Mouse (Mus musculus): ENCODE measurements at regions not wholly inside any gene's neighbourhood (a gene's known extent, or its start where the extent isn't known, plus 50 kb on each side); places are given as distances from the start of the nearest gene placed in this dataset.

- H3K4me1 ChIP-seq (ENCODE audit: control insufficient read depth, insufficient read depth, low read length), result no peaks in the 10 kb centered on the region
- H3K27ac ChIP-seq (ENCODE audit: low read depth, low read length), result no peak overlapping the region
- no peak for ATAC-seq (ENCODE audit: low FRiP score, low TSS enrichment)
- no peaks in the 10 kb centered on the region for H3K36me3 ChIP-seq (ENCODE audit: control insufficient read depth, insufficient read depth, low read length)
- 92% methylated on average over 9 of the region's 9 CpGs for WGBS
- H3K4me2 ChIP-seq (replicated peaks; ENCODE audit: low read depth, low read length), result no peak overlapping the region
- H3K27me3 ChIP-seq (ENCODE audit: control insufficient read depth, insufficient read depth, low read length), result no peaks in the 10 kb centered on the region
- no peak overlapping the region for H3K9ac ChIP-seq (ENCODE audit: low read depth, low read length)
- H3K9me3 ChIP-seq (ENCODE audit: control insufficient read depth, low read length), result no peaks in the 10 kb centered on the region
- H3K4me3 ChIP-seq (ENCODE audit: low read length), result no peak overlapping the region
Measured at GRCm38 (mm10) chr1:143918146-143918774, 85.7 kb downstream of the Rgs2 start.

GRCm38 (mm10) chr1:143917623-143918022, 86.3 kb downstream of the Rgs2 start:
- Histone ChIP-seq H3K9ac (ENCODE audit: low read depth, low read length) (no peak overlapping the region), H3K4me3 (ENCODE audit: low read length) (no peak overlapping the region), H3K4me1 (ENCODE audit: control insufficient read depth, insufficient read depth, low read length) (no peaks in the 10 kb centered on the region), H3K9me3 (ENCODE audit: control insufficient read depth, low read length) (no peaks in the 10 kb centered on the region), H3K4me2 (replicated peaks; ENCODE audit: low read depth, low read length) (no peak overlapping the region), H3K36me3 (ENCODE audit: control insufficient read depth, insufficient read depth, low read length) (no peaks in the 10 kb centered on the region), H3K27ac (ENCODE audit: low read depth, low read length) (no peak overlapping the region), H3K27me3 (ENCODE audit: control insufficient read depth, insufficient read depth, low read length) (no peaks in the 10 kb centered on the region)
- ATAC-seq (ENCODE audit: low FRiP score, low TSS enrichment), result no peak
- 70% methylated on average over 5 of the region's 5 CpGs for WGBS

- ATAC-seq (ENCODE audit: low FRiP score, low TSS enrichment), result no peak
- H3K27ac ChIP-seq (ENCODE audit: low read depth, low read length), result peak overlapping the region; percentile 24; the same call in 1 of the 2 replicates
- WGBS, result 66% methylated on average over 9 of the region's 9 CpGs
Measured at GRCm38 (mm10) chr1:143916587-143916986, 87.4 kb downstream of the Rgs2 start.

GRCm38 (mm10) chr1:143912586-143912985, 91.4 kb downstream of the Rgs2 start:
- no peaks in the 10 kb centered on the region for H3K9me3 ChIP-seq (ENCODE audit: control insufficient read depth, low read length)
- 78% methylated on average over 3 of the region's 3 CpGs for WGBS
- no peaks in the 10 kb centered on the region for H3K4me1 ChIP-seq (ENCODE audit: control insufficient read depth, insufficient read depth, low read length)
- H3K36me3 ChIP-seq (ENCODE audit: control insufficient read depth, insufficient read depth, low read length), result no peaks in the 10 kb centered on the region
- H3K4me2 ChIP-seq (replicated peaks; ENCODE audit: low read depth, low read length), result no peak overlapping the region
- H3K4me3 ChIP-seq (ENCODE audit: low read length), result no peak overlapping the region
- no peaks in the 10 kb centered on the region for H3K27me3 ChIP-seq (ENCODE audit: control insufficient read depth, insufficient read depth, low read length)
- ATAC-seq (ENCODE audit: low FRiP score, low TSS enrichment), result no peak
- H3K27ac ChIP-seq (ENCODE audit: low read depth, low read length), result no peak overlapping the region
- H3K9ac ChIP-seq (ENCODE audit: low read depth, low read length), result no peak overlapping the region

More at GRCm38 (mm10) chr1:143916587-143916986, 87.4 kb downstream of the Rgs2 start:
- H3K9ac ChIP-seq (ENCODE audit: low read depth, low read length), result no peak overlapping the region
- H3K9me3 ChIP-seq (ENCODE audit: control insufficient read depth, low read length), result no peaks in the 10 kb centered on the region
- no peaks in the 10 kb centered on the region for H3K27me3 ChIP-seq (ENCODE audit: control insufficient read depth, insufficient read depth, low read length)
- no peaks in the 10 kb centered on the region for H3K36me3 ChIP-seq (ENCODE audit: control insufficient read depth, insufficient read depth, low read length)
- no peaks in the 10 kb centered on the region for H3K4me1 ChIP-seq (ENCODE audit: control insufficient read depth, insufficient read depth, low read length)
- H3K4me3 ChIP-seq (ENCODE audit: low read length), result no peak overlapping the region
- H3K4me2 ChIP-seq (replicated peaks; ENCODE audit: low read depth, low read length), result no peak overlapping the region

GRCm38 (mm10) chr1:143911230-143911629, 92.7 kb downstream of the Rgs2 start:
- Histone ChIP-seq H3K27ac (ENCODE audit: low read depth, low read length) (no peak overlapping the region), H3K4me3 (ENCODE audit: low read length) (no peak overlapping the region), H3K27me3 (ENCODE audit: control insufficient read depth, insufficient read depth, low read length) (no peaks in the 10 kb centered on the region), H3K4me1 (ENCODE audit: control insufficient read depth, insufficient read depth, low read length) (no peaks in the 10 kb centered on the region), H3K4me2 (replicated peaks; ENCODE audit: low read depth, low read length) (no peak overlapping the region), H3K9ac (ENCODE audit: low read depth, low read length) (no peak overlapping the region), H3K9me3 (ENCODE audit: control insufficient read depth, low read length) (no peaks in the 10 kb centered on the region), H3K36me3 (ENCODE audit: control insufficient read depth, insufficient read depth, low read length) (no peaks in the 10 kb centered on the region)
- no peak for ATAC-seq (ENCODE audit: low FRiP score, low TSS enrichment)
- 75% methylated on average over 3 of the region's 3 CpGs for WGBS

GRCm38 (mm10) chr1:143910530-143910929, 93.4 kb downstream of the Rgs2 start:
- Histone ChIP-seq H3K9me3 (ENCODE audit: control insufficient read depth, low read length) (no peaks in the 10 kb centered on the region), H3K36me3 (ENCODE audit: control insufficient read depth, insufficient read depth, low read length) (no peaks in the 10 kb centered on the region), H3K4me3 (ENCODE audit: low read length) (no peak overlapping the region), H3K27me3 (ENCODE audit: control insufficient read depth, insufficient read depth, low read length) (no peaks in the 10 kb centered on the region), H3K4me1 (ENCODE audit: control insufficient read depth, insufficient read depth, low read length) (no peaks in the 10 kb centered on the region), H3K27ac (ENCODE audit: low read depth, low read length) (no peak overlapping the region), H3K9ac (ENCODE audit: low read depth, low read length) (no peak overlapping the region), H3K4me2 (replicated peaks; ENCODE audit: low read depth, low read length) (no peak overlapping the region)
- ATAC-seq (ENCODE audit: low FRiP score, low TSS enrichment), result no peak

- ATAC-seq (ENCODE audit: low FRiP score, low TSS enrichment), result no peak
- H3K4me1 ChIP-seq (ENCODE audit: control insufficient read depth, insufficient read depth, low read length), result no peaks in the 10 kb centered on the region
Measured at GRCm38 (mm10) chr1:143907312-143907711, 96.6 kb downstream of the Rgs2 start.

GRCm38 (mm10) chr1:143906881-143907280, 97.1 kb downstream of the Rgs2 start:
- no peaks in the 10 kb centered on the region for H3K36me3 ChIP-seq (ENCODE audit: control insufficient read depth, insufficient read depth, low read length)
- no peak for ATAC-seq (ENCODE audit: low FRiP score, low TSS enrichment)
- H3K9ac ChIP-seq (ENCODE audit: low read depth, low read length), result no peak overlapping the region
- no peak overlapping the region for H3K27ac ChIP-seq (ENCODE audit: low read depth, low read length)
- no peak overlapping the region for H3K4me2 ChIP-seq (replicated peaks; ENCODE audit: low read depth, low read length)
- no peak overlapping the region for H3K4me3 ChIP-seq (ENCODE audit: low read length)
- H3K27me3 ChIP-seq (ENCODE audit: control insufficient read depth, insufficient read depth, low read length), result no peaks in the 10 kb centered on the region
- no peaks in the 10 kb centered on the region for H3K4me1 ChIP-seq (ENCODE audit: control insufficient read depth, insufficient read depth, low read length)
- H3K9me3 ChIP-seq (ENCODE audit: control insufficient read depth, low read length), result no peaks in the 10 kb centered on the region

More at GRCm38 (mm10) chr1:143907312-143907711, 96.6 kb downstream of the Rgs2 start:
- H3K9ac ChIP-seq (ENCODE audit: low read depth, low read length), result no peak overlapping the region
- H3K4me3 ChIP-seq (ENCODE audit: low read length), result no peak overlapping the region
- H3K4me2 ChIP-seq (replicated peaks; ENCODE audit: low read depth, low read length), result no peak overlapping the region
- H3K36me3 ChIP-seq (ENCODE audit: control insufficient read depth, insufficient read depth, low read length), result no peaks in the 10 kb centered on the region
- H3K9me3 ChIP-seq (ENCODE audit: control insufficient read depth, low read length), result no peaks in the 10 kb centered on the region
- H3K27me3 ChIP-seq (ENCODE audit: control insufficient read depth, insufficient read depth, low read length), result no peaks in the 10 kb centered on the region
- WGBS, result 71% methylated on average over 6 of the region's 6 CpGs
- no peak overlapping the region for H3K27ac ChIP-seq (ENCODE audit: low read depth, low read length)

GRCm38 (mm10) chr1:143903985-143904384, 100.0 kb downstream of the Rgs2 start:
- no peak overlapping the region for H3K9ac ChIP-seq (ENCODE audit: low read depth, low read length)
- no peaks in the 10 kb centered on the region for H3K36me3 ChIP-seq (ENCODE audit: control insufficient read depth, insufficient read depth, low read length)
- no peak overlapping the region for H3K4me3 ChIP-seq (ENCODE audit: low read length)
- H3K9me3 ChIP-seq (ENCODE audit: control insufficient read depth, low read length), result no peaks in the 10 kb centered on the region
- no peak for ATAC-seq (ENCODE audit: low FRiP score, low TSS enrichment)
- no peaks in the 10 kb centered on the region for H3K4me1 ChIP-seq (ENCODE audit: control insufficient read depth, insufficient read depth, low read length)
- H3K4me2 ChIP-seq (replicated peaks; ENCODE audit: low read depth, low read length), result no peak overlapping the region
- H3K27me3 ChIP-seq (ENCODE audit: control insufficient read depth, insufficient read depth, low read length), result no peaks in the 10 kb centered on the region
- H3K27ac ChIP-seq (ENCODE audit: low read depth, low read length), result no peak overlapping the region
- WGBS, result 88% methylated on average over 3 of the region's 3 CpGs
